Mouse (Mus musculus): ENCODE results near the gene Pde10a.
A peak's percentile ranks its signal among the peaks of the same experiment; 100 is the strongest.
"Not testable (repeated sequence)": the region's sequence is repeated elsewhere in the genome, so short reads cannot be mapped to it uniquely, and the experiment has no call there.

The Pde10a gene

GRCm38 (mm10) chr17:8642356-8642755 is 117.2 kb downstream of the Pde10a start:
- peak; percentile 63 for DNase-seq (ENCODE audit: low spot score)

- DNase-seq (ENCODE audit: low spot score) = peak; percentile 28
Observed at GRCm38 (mm10) chr17:8647372-8647871, 122.2 kb downstream of the Pde10a start.

- no peak for DNase-seq (ENCODE audit: low spot score)
Observed at GRCm38 (mm10) chr17:8648310-8648709, 123.1 kb downstream of the Pde10a start.

GRCm38 (mm10) chr17:8652681-8653262 is 127.6 kb downstream of the Pde10a start:
- DNase-seq (ENCODE audit: low spot score) = no peak

GRCm38 (mm10) chr17:8657661-8658060 is 132.5 kb downstream of the Pde10a start:
- no peak for DNase-seq (ENCODE audit: low spot score)

GRCm38 (mm10) chr17:8658751-8659454 is 133.7 kb downstream of the Pde10a start:
- no peak for DNase-seq (ENCODE audit: low spot score)

- DNase-seq (ENCODE audit: low spot score) = no peak
Observed at GRCm38 (mm10) chr17:8666912-8667311, 141.7 kb downstream of the Pde10a start.

GRCm38 (mm10) chr17:8674651-8675050 is 149.5 kb downstream of the Pde10a start:
- DNase-seq (ENCODE audit: low spot score) = no peak

GRCm38 (mm10) chr17:8686356-8686755 is 161.2 kb downstream of the Pde10a start:
- DNase-seq (ENCODE audit: low spot score) = no peak

GRCm38 (mm10) chr17:8688096-8688495 is 162.9 kb downstream of the Pde10a start:
- no peak for DNase-seq (ENCODE audit: low spot score)

GRCm38 (mm10) chr17:8698265-8698664 is 173.1 kb downstream of the Pde10a start:
- no peak for DNase-seq (ENCODE audit: low spot score)

GRCm38 (mm10) chr17:8698793-8699192 is 173.6 kb downstream of the Pde10a start:
- DNase-seq (ENCODE audit: low spot score) = no peak

- DNase-seq (ENCODE audit: low spot score) = peak; percentile 17
Observed at GRCm38 (mm10) chr17:8701096-8701495, 175.9 kb downstream of the Pde10a start.

- DNase-seq (ENCODE audit: low spot score) = no peak
Observed at GRCm38 (mm10) chr17:8702503-8702902, 177.3 kb downstream of the Pde10a start.

- DNase-seq (ENCODE audit: low spot score) = no peak
Observed at GRCm38 (mm10) chr17:8708006-8708405, 182.8 kb downstream of the Pde10a start.

GRCm38 (mm10) chr17:8712734-8713133 is 187.6 kb downstream of the Pde10a start:
- DNase-seq (ENCODE audit: low spot score) = not testable (repeated sequence)

- no peak for DNase-seq (ENCODE audit: low spot score)
Observed at GRCm38 (mm10) chr17:8720961-8721360, 195.8 kb downstream of the Pde10a start.

- no peak for DNase-seq (ENCODE audit: low spot score)
Observed at GRCm38 (mm10) chr17:8724464-8724974, 199.3 kb downstream of the Pde10a start.

GRCm38 (mm10) chr17:8728646-8729045 is 203.5 kb downstream of the Pde10a start:
- DNase-seq (ENCODE audit: low spot score) = no peak

GRCm38 (mm10) chr17:8729808-8730207 is 204.6 kb downstream of the Pde10a start:
- DNase-seq (ENCODE audit: low spot score) = no peak

- no peak for DNase-seq (ENCODE audit: low spot score)
Observed at GRCm38 (mm10) chr17:8731073-8731472, 205.9 kb downstream of the Pde10a start.

- DNase-seq (ENCODE audit: low spot score) = peak; percentile 65
Observed at GRCm38 (mm10) chr17:8736259-8736658, 211.1 kb downstream of the Pde10a start.

- no peak for DNase-seq (ENCODE audit: low spot score)
Observed at GRCm38 (mm10) chr17:8742772-8743171, 217.6 kb downstream of the Pde10a start.
